Mouse (Mus musculus): ENCODE data around the gene Tctex1d1. TPM values are rescaled to one million over a fixed set of nuclear protein-coding genes. Genes with fewer than 3 reads are reported as not detected.
A peak's percentile ranks its signal among the peaks of the same experiment; 100 is the strongest.

Gene Tctex1d1
- polyA plus RNA-seq, 1 experiment from 2014 or later: 2.6 TPM

- no peaks in the 10 kb centered on the region for H3K27me3 ChIP-seq
- H3K9ac ChIP-seq: no peak overlapping the region
- no peak for ATAC-seq (ENCODE audit: low FRiP score, low read depth)
- H3K4me2 ChIP-seq: no peak overlapping the region
- no peaks in the 10 kb centered on the region for H3K4me1 ChIP-seq (replicated peaks)
- H3K9me3 ChIP-seq: no peaks in the 10 kb centered on the region
- no peak overlapping the region for H3K4me3 ChIP-seq
- WGBS: 90% methylated on average over 3 of the region's 3 CpGs
- no peak overlapping the region for H3K27ac ChIP-seq (replicated peaks)
- H3K36me3 ChIP-seq: no peaks in the 10 kb centered on the region
Observed at GRCm38 (mm10) chr4:102972071-102972470, 6.3 kb upstream of the Tctex1d1 start.

- H3K9ac ChIP-seq: no peak overlapping the region
- ATAC-seq (ENCODE audit: low FRiP score, low read depth): no peak
- 61% methylated on average over 5 of the region's 5 CpGs for WGBS
- no peaks in the 10 kb centered on the region for H3K27me3 ChIP-seq
- H3K4me2 ChIP-seq: no peak overlapping the region
- H3K9me3 ChIP-seq: no peaks in the 10 kb centered on the region
- no peak overlapping the region for H3K4me3 ChIP-seq
- H3K36me3 ChIP-seq: no peaks in the 10 kb centered on the region
- no peak overlapping the region for H3K27ac ChIP-seq (replicated peaks)
- H3K4me1 ChIP-seq (replicated peaks): peaks cover 9% of the 10 kb centered on the region
Observed at GRCm38 (mm10) chr4:102974172-102974571, 4.2 kb upstream of the Tctex1d1 start.

GRCm38 (mm10) chr4:102976290-102977275 lies 1.8 kb upstream of the Tctex1d1 start:
- no peaks in the 10 kb centered on the region for H3K9me3 ChIP-seq
- H3K9ac ChIP-seq: no peak overlapping the region
- no peaks in the 10 kb centered on the region for H3K27me3 ChIP-seq
- peaks cover 10% of the 10 kb centered on the region for H3K4me1 ChIP-seq (replicated peaks)
- H3K36me3 ChIP-seq: no peaks in the 10 kb centered on the region
- H3K27ac ChIP-seq (replicated peaks): no peak overlapping the region
- no peak overlapping the region for H3K4me3 ChIP-seq
- WGBS: 24% methylated on average over 12 of the region's 12 CpGs
- H3K4me2 ChIP-seq: no peak overlapping the region
- ATAC-seq (ENCODE audit: low FRiP score, low read depth): no peak

- Histone ChIP-seq H3K4me3 (peak overlapping the region; percentile 30; the same call in 1 of the 2 replicates), H3K9me3 (no peaks in the 10 kb centered on the region), H3K36me3 (no peaks in the 10 kb centered on the region), H3K4me2 (peak overlapping the region; percentile 72), H3K4me1 (replicated peaks) (peaks cover 10% of the 10 kb centered on the region), H3K27ac (replicated peaks) (no peak overlapping the region), H3K9ac (peak overlapping the region; percentile 27; the same call in 1 of the 2 replicates), H3K27me3 (no peaks in the 10 kb centered on the region)
- ATAC-seq (ENCODE audit: low FRiP score, low read depth): no peak
- 12% methylated on average over 16 of the region's 16 CpGs for WGBS
Observed at GRCm38 (mm10) chr4:102977778-102978321, 556 bp upstream of the Tctex1d1 start.

GRCm38 (mm10) chr4:102979385-102979784 lies 979 bp downstream of the Tctex1d1 start:
- no peak overlapping the region for H3K9ac ChIP-seq
- no peak overlapping the region for H3K27ac ChIP-seq (replicated peaks)
- H3K4me3 ChIP-seq: no peak overlapping the region
- ATAC-seq (ENCODE audit: low FRiP score, low read depth): no peak
- WGBS: 66% methylated on average over 5 of the region's 5 CpGs
- H3K9me3 ChIP-seq: no peaks in the 10 kb centered on the region
- no peaks in the 10 kb centered on the region for H3K27me3 ChIP-seq
- no peaks in the 10 kb centered on the region for H3K36me3 ChIP-seq
- H3K4me1 ChIP-seq (replicated peaks): peaks cover 10% of the 10 kb centered on the region
- peak overlapping the region; percentile 72 for H3K4me2 ChIP-seq

GRCm38 (mm10) chr4:102981709-102982108 lies 3.3 kb downstream of the Tctex1d1 start:
- H3K36me3 ChIP-seq: no peaks in the 10 kb centered on the region
- no peak overlapping the region for H3K4me3 ChIP-seq
- H3K27ac ChIP-seq (replicated peaks): no peak overlapping the region
- H3K4me2 ChIP-seq: no peak overlapping the region
- no peaks in the 10 kb centered on the region for H3K9me3 ChIP-seq
- peaks cover 10% of the 10 kb centered on the region for H3K4me1 ChIP-seq (replicated peaks)
- 91% methylated on average over 8 of the region's 8 CpGs for WGBS
- H3K9ac ChIP-seq: no peak overlapping the region
- no peaks in the 10 kb centered on the region for H3K27me3 ChIP-seq
- no peak for ATAC-seq (ENCODE audit: low FRiP score, low read depth)

GRCm38 (mm10) chr4:102986173-102986572 lies 7.8 kb downstream of the Tctex1d1 start:
- H3K27me3 ChIP-seq: no peaks in the 10 kb centered on the region
- ATAC-seq (ENCODE audit: low FRiP score, low read depth): no peak
- H3K9me3 ChIP-seq: no peaks in the 10 kb centered on the region
- H3K27ac ChIP-seq (replicated peaks): no peak overlapping the region
- no peaks in the 10 kb centered on the region for H3K36me3 ChIP-seq
- H3K4me2 ChIP-seq: no peak overlapping the region
- WGBS: 72% methylated on average over 7 of the region's 7 CpGs
- H3K4me1 ChIP-seq (replicated peaks): no peaks in the 10 kb centered on the region
- no peak overlapping the region for H3K9ac ChIP-seq
- H3K4me3 ChIP-seq: no peak overlapping the region

- Histone ChIP-seq H3K4me1 (replicated peaks) (no peaks in the 10 kb centered on the region), H3K9ac (no peak overlapping the region), H3K27ac (replicated peaks) (no peak overlapping the region), H3K36me3 (no peaks in the 10 kb centered on the region), H3K4me3 (no peak overlapping the region), H3K27me3 (no peaks in the 10 kb centered on the region), H3K4me2 (no peak overlapping the region), H3K9me3 (no peaks in the 10 kb centered on the region)
- ATAC-seq (ENCODE audit: low FRiP score, low read depth): peak; percentile 74; the same call in 1 of the 2 replicates
- WGBS: 4% methylated on average over 2 of the region's 2 CpGs
Observed at GRCm38 (mm10) chr4:102986917-102987316, 8.5 kb downstream of the Tctex1d1 start.

- Histone ChIP-seq H3K9me3 (no peaks in the 10 kb centered on the region), H3K4me2 (no peak overlapping the region), H3K9ac (no peak overlapping the region), H3K4me1 (replicated peaks) (no peaks in the 10 kb centered on the region), H3K27ac (replicated peaks) (no peak overlapping the region), H3K36me3 (no peaks in the 10 kb centered on the region), H3K27me3 (no peaks in the 10 kb centered on the region), H3K4me3 (no peak overlapping the region)
- ATAC-seq (ENCODE audit: low FRiP score, low read depth): no peak
- 39% methylated on average over 4 of the region's 4 CpGs for WGBS
Observed at GRCm38 (mm10) chr4:102987325-102987724, 8.9 kb downstream of the Tctex1d1 start.

- no peak overlapping the region for H3K9ac ChIP-seq
- no peaks in the 10 kb centered on the region for H3K4me1 ChIP-seq (replicated peaks)
- WGBS: 58% methylated on average over 2 of the region's 2 CpGs
- no peak overlapping the region for H3K4me2 ChIP-seq
- ATAC-seq (ENCODE audit: low FRiP score, low read depth): no peak
- no peak overlapping the region for H3K27ac ChIP-seq (replicated peaks)
- no peaks in the 10 kb centered on the region for H3K27me3 ChIP-seq
- no peaks in the 10 kb centered on the region for H3K9me3 ChIP-seq
- H3K36me3 ChIP-seq: no peaks in the 10 kb centered on the region
- no peak overlapping the region for H3K4me3 ChIP-seq
Observed at GRCm38 (mm10) chr4:102987756-102988155, 9.3 kb downstream of the Tctex1d1 start.

GRCm38 (mm10) chr4:102988526-102988925 lies 10.1 kb downstream of the Tctex1d1 start:
- H3K36me3 ChIP-seq: no peaks in the 10 kb centered on the region
- no peak overlapping the region for H3K27ac ChIP-seq (replicated peaks)
- no peaks in the 10 kb centered on the region for H3K27me3 ChIP-seq
- no peaks in the 10 kb centered on the region for H3K9me3 ChIP-seq
- no peak overlapping the region for H3K4me2 ChIP-seq
- no peak for ATAC-seq (ENCODE audit: low FRiP score, low read depth)
- no peak overlapping the region for H3K4me3 ChIP-seq
- WGBS: 81% methylated on average over 6 of the region's 6 CpGs
- H3K4me1 ChIP-seq (replicated peaks): no peaks in the 10 kb centered on the region
- no peak overlapping the region for H3K9ac ChIP-seq

- Histone ChIP-seq H3K27me3 (no peaks in the 10 kb centered on the region), H3K9ac (no peak overlapping the region), H3K4me3 (no peak overlapping the region), H3K27ac (replicated peaks) (no peak overlapping the region), H3K36me3 (no peaks in the 10 kb centered on the region), H3K4me1 (replicated peaks) (no peaks in the 10 kb centered on the region), H3K9me3 (no peaks in the 10 kb centered on the region), H3K4me2 (no peak overlapping the region)
- ATAC-seq (ENCODE audit: low FRiP score, low read depth): no peak
- 71% methylated on average over 5 of the region's 5 CpGs for WGBS
Observed at GRCm38 (mm10) chr4:102989391-102989790, 11.0 kb downstream of the Tctex1d1 start.
